Mouse (Mus musculus): ENCODE data around the gene Rars. TPM values are rescaled to one million over a fixed set of nuclear protein-coding genes. Genes with fewer than 3 reads are reported as not detected.

Gene Rars
- polyA plus RNA-seq, 1 experiment: 21.4 TPM

GRCm38 (mm10) chr11:35769746-35770437 lies 64.4 kb downstream of the Rars start:
- no peak for DNase-seq (ENCODE audit: low read depth)

- no peak for DNase-seq (ENCODE audit: low read depth)
Observed at GRCm38 (mm10) chr11:35769188-35769745, 65.0 kb downstream of the Rars start, which contains the start of gene Pank3. TSS of gene Pank3 (plus strand) at chr11:35769484.

GRCm38 (mm10) chr11:35766845-35767244 lies 67.5 kb downstream of the Rars start:
- no peak for DNase-seq (ENCODE audit: low read depth)

- no peak for DNase-seq (ENCODE audit: low read depth)
Observed at GRCm38 (mm10) chr11:35760627-35761003, 73.7 kb downstream of the Rars start.

- DNase-seq (ENCODE audit: low read depth): no peak
Observed at GRCm38 (mm10) chr11:35760001-35760626, 74.2 kb downstream of the Rars start.

Other genes starting within 250 kb of the Rars start
- 33.6 and 38.0 TPM in 2 replicates for gene Pank3, start 65.0 kb downstream of the Rars start, polyA plus RNA-seq (2012; rRNA removed)
- 0.10 TPM in 1 of 2 replicates, not detected in the other for gene Fbll1, start 35.6 kb downstream of the Rars start, polyA plus RNA-seq (2012; rRNA removed)
- 42.3 and 54.4 TPM in 2 replicates for gene Wwc1, start 146.0 kb upstream of the Rars start, polyA plus RNA-seq (2012; rRNA removed)

All from gonadal fat pad, adult 2 months (tissue).